Mouse (Mus musculus): ENCODE measurements around the gene Pmf1.

DNA sequence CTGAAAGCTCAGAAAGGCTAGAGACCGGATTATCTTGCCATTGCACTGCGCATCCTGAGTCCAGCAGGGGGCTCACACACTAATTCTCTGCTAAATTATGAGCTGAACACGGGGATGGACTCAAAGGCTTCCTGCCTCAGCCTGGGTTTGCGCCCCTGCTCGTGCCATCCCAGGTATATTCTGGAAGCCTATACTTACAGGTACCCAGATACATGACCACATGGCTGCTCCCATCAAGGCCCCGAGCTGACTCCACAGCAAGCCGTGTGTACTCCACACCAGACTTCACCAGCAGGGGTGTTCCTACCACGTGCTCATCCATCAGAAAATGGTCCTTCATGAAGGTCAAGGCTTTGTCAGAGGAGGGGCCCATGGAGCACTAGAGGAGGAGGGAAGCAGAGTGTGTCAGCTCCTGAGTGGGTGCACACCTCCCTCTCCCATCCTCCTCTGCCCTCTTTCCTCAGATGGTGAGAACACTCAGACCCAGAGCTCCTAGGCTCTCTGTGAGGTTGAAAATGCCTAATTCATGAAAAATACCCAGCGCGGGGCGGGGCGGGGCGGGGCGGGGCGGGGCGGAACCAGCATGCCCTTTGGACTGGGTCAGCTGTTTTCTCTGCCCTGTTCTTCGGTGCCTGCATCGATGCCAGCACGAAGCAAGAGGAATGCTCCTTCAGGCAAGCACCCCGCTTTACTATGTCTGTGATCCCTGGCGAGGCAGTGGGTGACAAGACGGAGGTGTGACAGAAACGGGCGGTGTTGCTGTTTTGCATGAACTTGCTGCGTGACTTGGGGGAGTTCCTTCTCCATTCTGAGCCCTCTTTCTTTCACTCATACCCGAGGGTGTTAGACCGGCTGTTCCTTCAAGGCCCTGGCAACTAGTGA, 30.6 kb upstream of the Pmf1 start:
- TF ChIP-seq CTCF (IDR thresholded peaks at IDR 0.05; ENCODE audit: extremely low read depth, insufficient read depth, low read length): peak; percentile 42
- no peak for TF ChIP-seq POLR2A (IDR thresholded peaks at IDR 0.05; ENCODE audit: extremely low read depth, insufficient read depth, low read length)

Data from cortical plate, adult 2 months (tissue).